Mouse (Mus musculus) adrenal gland, adult 10 weeks (tissue): ENCODE measurements around the gene Nhs. TPM values are rescaled to one million over a fixed set of nuclear protein-coding genes. Genes with fewer than 3 reads are reported as not detected.

Experiments
- polyA plus RNA-seq: library from polyadenylated mRNA; stranded (reverse); fragments of 350-450 nt; fragmentation: Illumina TruSeq; extraction: RNeasy Lipid Tissue Mini Kit (QIAGEN cat#74804); gene quantifications from one replicate; pipeline ENCODE4 v1.2.3, GENCODE M21; 2014; ENCODE audit warnings: low read depth, low replicate concordance

The Nhs gene
- polyA plus RNA-seq: 3.0 TPM

GRCm38 (mm10) chrX:162159637-162160611 is at the start of gene Nhs:
Gene Nhs, minus strand, starts transcription at chrX:162159730.

